Comparison of ENCODE assay signal across 15 mouse cellular contexts in genomic region chr16:56071317-56072232, GRCm38 (mm10). TPM values are rescaled to one million over a fixed set of nuclear protein-coding genes. Genes with fewer than 3 reads are reported as not detected.
A peak's percentile ranks its signal among the peaks of the same experiment; 100 is the strongest.
DNase-seq lines count a peak whose midpoint lies in the region; ATAC-seq lines count a peak whose summit lies in the region.
"Had no signal": no experiment of that assay in that cellular context is flagged by ENCODE, and none has a peak within 500 bp of the region (broad histone marks: within the 10 kb centered on the region; RNA-seq: fewer than 3 reads in every experiment).

No protein-coding gene starts in this region.

- no peak overlapping the region for H3K9ac ChIP-seq in midbrain, embryonic 11.5 days (ENCODE audit: low read length)
- H3K9ac ChIP-seq in midbrain, embryonic 16.5 days (ENCODE audit: low read depth, low read length) = no peak overlapping the region
- H3K9ac ChIP-seq in hindbrain, embryonic 13.5 days = no peak overlapping the region
- H3K9ac ChIP-seq in kidney, embryonic 15.5 days = no peak overlapping the region

- H3K4me2 ChIP-seq in midbrain, embryonic 11.5 days = no peak overlapping the region
- H3K4me2 ChIP-seq in midbrain, embryonic 16.5 days (ENCODE audit: low read length) = no peak overlapping the region
- no peak overlapping the region for H3K4me2 ChIP-seq in hindbrain, embryonic 13.5 days
- H3K4me2 ChIP-seq in kidney, embryonic 15.5 days = no peak overlapping the region

- 43% methylated on average over 5 of the region's 5 CpGs for WGBS in midbrain, embryonic 11.5 days
- 50% methylated on average over 5 of the region's 5 CpGs for WGBS in midbrain, embryonic 16.5 days
- WGBS in hindbrain, embryonic 13.5 days = 46% methylated on average over 5 of the region's 5 CpGs
- WGBS in kidney, embryonic 15.5 days = 44% methylated on average over 5 of the region's 5 CpGs

- no peak overlapping the region for H3K27ac ChIP-seq in midbrain, embryonic 11.5 days (ENCODE audit: low read depth, low read length)
- H3K27ac ChIP-seq in midbrain, embryonic 16.5 days (ENCODE audit: low read length) = no peak overlapping the region
- H3K27ac ChIP-seq in hindbrain, embryonic 13.5 days = no peak overlapping the region
- no peak overlapping the region for H3K27ac ChIP-seq in kidney, embryonic 15.5 days

- peaks cover 6% of the 10 kb centered on the region for H3K4me1 ChIP-seq in midbrain, embryonic 11.5 days (ENCODE audit: control insufficient read depth, insufficient read depth, low read length)
- peaks cover 9% of the 10 kb centered on the region for H3K4me1 ChIP-seq in midbrain, embryonic 16.5 days (ENCODE audit: control insufficient read depth, insufficient read depth, low read length)
- H3K4me1 ChIP-seq in hindbrain, embryonic 13.5 days (replicated peaks) = peaks cover 8% of the 10 kb centered on the region
- peaks cover 4% of the 10 kb centered on the region for H3K4me1 ChIP-seq in kidney, embryonic 15.5 days

- H3K27me3 ChIP-seq in midbrain, embryonic 11.5 days (ENCODE audit: control insufficient read depth, insufficient read depth, low read length) = no peaks in the 10 kb centered on the region
- H3K27me3 ChIP-seq in midbrain, embryonic 16.5 days (ENCODE audit: control insufficient read depth, insufficient read depth, low read depth, low read length) = no peaks in the 10 kb centered on the region
- no peaks in the 10 kb centered on the region for H3K27me3 ChIP-seq in hindbrain, embryonic 13.5 days
- H3K27me3 ChIP-seq in kidney, embryonic 15.5 days = no peaks in the 10 kb centered on the region; the same call in 1 of the 2 replicates
- H3K27me3 ChIP-seq: CH12.LX had no signal

- peak; percentile 45 for DNase-seq in midbrain, embryonic 11.5 days (ENCODE audit: low spot score, missing footprints)
- DNase-seq in WW6 (ENCODE audit: low read depth, low spot score) (peak; percentile 16), liver (peak; percentile 92)
- peak; percentile 66 to 74 for DNase-seq in spleen, postnatal 4 days (ENCODE audit: low spot score in 2 of 2)
- DNase-seq in layer of hippocampus, adult 9-11 months = no peak
- DNase-seq: adrenal gland, adult 2 months; cerebellum, adult 18-20 months; embryo, embryonic 11 days; lung, postnatal 14 days had no signal

- no peaks in the 10 kb centered on the region for H3K36me3 ChIP-seq in midbrain, embryonic 11.5 days (ENCODE audit: control insufficient read depth, insufficient read depth, low read length)
- H3K36me3 ChIP-seq in midbrain, embryonic 16.5 days (ENCODE audit: control insufficient read depth, insufficient read depth, low read length) = no peaks in the 10 kb centered on the region
- no peaks in the 10 kb centered on the region for H3K36me3 ChIP-seq in hindbrain, embryonic 13.5 days
- no peaks in the 10 kb centered on the region for H3K36me3 ChIP-seq in kidney, embryonic 15.5 days

- H3K4me3 ChIP-seq in midbrain, embryonic 11.5 days (ENCODE audit: low read depth, low read length) = no peak overlapping the region
- no peak overlapping the region for H3K4me3 ChIP-seq in midbrain, embryonic 16.5 days (ENCODE audit: low read depth, low read length)
- H3K4me3 ChIP-seq in hindbrain, embryonic 13.5 days = no peak overlapping the region
- H3K4me3 ChIP-seq in kidney, embryonic 15.5 days (replicated peaks) = no peak overlapping the region

- ATAC-seq in midbrain, embryonic 11.5 days (ENCODE audit: low FRiP score) = no peak
- no peak for ATAC-seq in midbrain, embryonic 16.5 days
- no peak for ATAC-seq in hindbrain, embryonic 13.5 days (ENCODE audit: low FRiP score)
- ATAC-seq in kidney, embryonic 15.5 days (replicated peaks; ENCODE audit: low FRiP score) = no peak
- ATAC-seq: forebrain, embryonic 14.5 days; inflammation-experienced regulatory T-cells, adult 6 months had no signal

- H3K9me3 ChIP-seq in midbrain, embryonic 11.5 days (ENCODE audit: control insufficient read depth, low read length) = no peaks in the 10 kb centered on the region
- H3K9me3 ChIP-seq in midbrain, embryonic 16.5 days (replicated peaks; ENCODE audit: control insufficient read depth, low read length, poor library complexity, severe bottlenecking) = no peaks in the 10 kb centered on the region
- no peaks in the 10 kb centered on the region for H3K9me3 ChIP-seq in hindbrain, embryonic 13.5 days
- H3K9me3 ChIP-seq in kidney, embryonic 15.5 days (replicated peaks) = no peaks in the 10 kb centered on the region

RNA-seq across cellular contexts. Expression of gene Senp7, which starts 23.4 kb away (rescaled TPM):
- polyA plus RNA-seq in midbrain, embryonic 11.5 days (2014; fragmentation: Nextera tagmentation; extraction: Ambion mirVana) = 37.4 and 42.8 TPM in 2 replicates
- polyA plus RNA-seq in midbrain, embryonic 16.5 days (2015; fragmentation: Nextera tagmentation; extraction: Ambion mirVana) = 55.4 and 63.5 TPM in 2 replicates
- polyA plus RNA-seq in hindbrain, embryonic 13.5 days (2015; fragmentation: Nextera tagmentation; extraction: Ambion mirVana) = 64.5 and 64.6 TPM in 2 replicates
- polyA plus RNA-seq in kidney, embryonic 15.5 days (2015; fragmentation: Nextera tagmentation; extraction: Ambion mirVana) = 28.8 and 33.2 TPM in 2 replicates

RNA-seq across cellular contexts. Expression of gene Trmt10c, which starts 34.0 kb away (rescaled TPM):
- 31.3 and 33.3 TPM in 2 replicates for polyA plus RNA-seq in midbrain, embryonic 11.5 days (2014; fragmentation: Nextera tagmentation; extraction: Ambion mirVana)
- polyA plus RNA-seq in midbrain, embryonic 16.5 days (2015; fragmentation: Nextera tagmentation; extraction: Ambion mirVana) = 18.4 and 20.1 TPM in 2 replicates
- 20.4 and 22.3 TPM in 2 replicates for polyA plus RNA-seq in hindbrain, embryonic 13.5 days (2015; fragmentation: Nextera tagmentation; extraction: Ambion mirVana)
- 28.8 and 28.9 TPM in 2 replicates for polyA plus RNA-seq in kidney, embryonic 15.5 days (2015; fragmentation: Nextera tagmentation; extraction: Ambion mirVana)

RNA-seq across cellular contexts. Expression of gene Pcnp, which starts 42.0 kb away (rescaled TPM):
- polyA plus RNA-seq in midbrain, embryonic 11.5 days (2014; fragmentation: Nextera tagmentation; extraction: Ambion mirVana) = 384 and 403 TPM in 2 replicates
- 216 and 227 TPM in 2 replicates for polyA plus RNA-seq in midbrain, embryonic 16.5 days (2015; fragmentation: Nextera tagmentation; extraction: Ambion mirVana)
- 252 and 255 TPM in 2 replicates for polyA plus RNA-seq in hindbrain, embryonic 13.5 days (2015; fragmentation: Nextera tagmentation; extraction: Ambion mirVana)
- 216 and 240 TPM in 2 replicates for polyA plus RNA-seq in kidney, embryonic 15.5 days (2015; fragmentation: Nextera tagmentation; extraction: Ambion mirVana)
